Mouse (Mus musculus) heart, adult 2 months (tissue): ENCODE data around the gene Tmem214.

Source experiments
- CTCF ChIP-seq: fragments of 200-600 bp; IDR thresholded peaks from 2 replicates; pipeline ENCODE4 v1.8.1; 2022; ENCODE audit warnings: antibody characterized with exemption, mild to moderate bottlenecking, moderate library complexity
- EP300 ChIP-seq: fragments of 200-500 bp; IDR thresholded peaks from 2 replicates; pipeline ENCODE4 v1.6.1; 2011; ENCODE audit warnings: low read depth, low read length, control low read depth; ENCODE audit not compliant: insufficient read depth
- POLR2A ChIP-seq: fragments of 200-500 bp; IDR thresholded peaks from 2 replicates; pipeline ENCODE4 v1.6.1; 2011; ENCODE audit warnings: mild to moderate bottlenecking, low read depth, low read length, control low read depth; ENCODE audit not compliant: insufficient read depth

GRCm38 (mm10) chr5:30849891-30850555 lies 17.8 kb upstream of the Tmem214 start:
- TF ChIP-seq POLR2A, result no peak
- TF ChIP-seq EP300, result no peak
- TF ChIP-seq CTCF, result no peak
